ENCODE assay signal across 8 mouse cellular contexts in genomic region chr12:26533641-26534151, GRCm38 (mm10).
DNase-seq lines count a peak whose midpoint lies in the region; ATAC-seq and TF ChIP-seq lines count a peak whose summit lies in the region.
"Had no signal": no experiment of that assay in that cellular context is flagged by ENCODE, and none has a peak within 500 bp of the region (broad histone marks: within the 10 kb centered on the region; RNA-seq: fewer than 3 reads in every experiment).

No protein-coding gene starts in this region.

- WGBS in embryonic facial prominence, embryonic 12.5 days: 27% methylated on average over 9 of the region's 9 CpGs
- WGBS in hindbrain, embryonic 14.5 days: 11% methylated on average over 9 of the region's 9 CpGs
- WGBS in midbrain, postnatal 0 days: 34% methylated on average over 9 of the region's 9 CpGs

- H3K27me3 ChIP-seq in embryonic facial prominence, embryonic 12.5 days: no peaks in the 10 kb centered on the region
- H3K27me3 ChIP-seq in hindbrain, embryonic 14.5 days (ENCODE audit: control insufficient read depth, insufficient read depth, low read length): no peaks in the 10 kb centered on the region
- no peaks in the 10 kb centered on the region for H3K27me3 ChIP-seq in midbrain, postnatal 0 days (ENCODE audit: insufficient read depth, low read length)

- H3K9ac ChIP-seq in embryonic facial prominence, embryonic 12.5 days: no peak overlapping the region; the same call in 1 of the 2 replicates
- H3K9ac ChIP-seq in hindbrain, embryonic 14.5 days: peak overlapping the region; percentile 51
- H3K9ac ChIP-seq in midbrain, postnatal 0 days (replicated peaks; ENCODE audit: low read length, poor library complexity, severe bottlenecking): no peak overlapping the region

- intact Hi-C loops in heart, postnatal 10 days (cut with DNase I): loop anchor here (1.0 to 10.0 kb wide), 3 partner anchors 811 to 1899 kb away; partner anchors contain the start of gene Sox11

- H3K4me3 ChIP-seq in embryonic facial prominence, embryonic 12.5 days: no peak overlapping the region
- H3K4me3 ChIP-seq in hindbrain, embryonic 14.5 days (replicated peaks; ENCODE audit: low read length): no peak overlapping the region; the same call in 1 of the 2 replicates
- H3K4me3 ChIP-seq in midbrain, postnatal 0 days (ENCODE audit: low read depth, low read length): no peak overlapping the region
- H3K4me3 ChIP-seq: megakaryocyte, embryonic 14.5 days had no signal

- ATAC-seq in embryonic facial prominence, embryonic 12.5 days (ENCODE audit: insufficient number of reproducible peaks, insufficient read depth, low FRiP score, low TSS enrichment): no peak
- peak; percentile 54 for ATAC-seq in hindbrain, embryonic 14.5 days (ENCODE audit: low FRiP score)
- peak; percentile 53; the same call in 1 of the 2 replicates for ATAC-seq in midbrain, postnatal 0 days (ENCODE audit: low FRiP score)

- no peak for TF ChIP-seq CTCF in midbrain, postnatal 0 days (IDR thresholded peaks at IDR 0.05)

- peak overlapping the region; percentile 67 for H3K27ac ChIP-seq in embryonic facial prominence, embryonic 12.5 days
- peak overlapping the region; percentile 94 for H3K27ac ChIP-seq in hindbrain, embryonic 14.5 days
- H3K27ac ChIP-seq in midbrain, postnatal 0 days (ENCODE audit: low read depth, low read length): peak overlapping the region; percentile 65

- H3K9me3 ChIP-seq in embryonic facial prominence, embryonic 12.5 days: no peaks in the 10 kb centered on the region
- no peaks in the 10 kb centered on the region for H3K9me3 ChIP-seq in hindbrain, embryonic 14.5 days (ENCODE audit: control insufficient read depth, low read length)
- no peaks in the 10 kb centered on the region for H3K9me3 ChIP-seq in midbrain, postnatal 0 days (ENCODE audit: low read length)
- H3K9me3 ChIP-seq: megakaryocyte, embryonic 14.5 days had no signal

- no peaks in the 10 kb centered on the region for H3K36me3 ChIP-seq in embryonic facial prominence, embryonic 12.5 days
- H3K36me3 ChIP-seq in hindbrain, embryonic 14.5 days (replicated peaks; ENCODE audit: control insufficient read depth, insufficient read depth): no peaks in the 10 kb centered on the region
- H3K36me3 ChIP-seq in midbrain, postnatal 0 days (ENCODE audit: insufficient read depth, low read length): no peaks in the 10 kb centered on the region

- peak; percentile 82 for DNase-seq in embryo, embryonic 11 days
- DNase-seq in hindbrain, embryonic 14.5 days (ENCODE audit: low spot score): peak; percentile 68
- peak; percentile 27 for DNase-seq in midbrain, postnatal 0 days (ENCODE audit: low spot score)
- no peak for DNase-seq in heart, postnatal 10 days
- no peak for DNase-seq in urinary bladder, postnatal 4 days (ENCODE audit: low spot score in 2 of 2)
- DNase-seq in adrenal gland, postnatal 25 days: no peak

- peak overlapping the region; percentile 29; the same call in 1 of the 2 replicates for H3K4me2 ChIP-seq in embryonic facial prominence, embryonic 12.5 days (replicated peaks)
- peak overlapping the region; percentile 46 for H3K4me2 ChIP-seq in hindbrain, embryonic 14.5 days (replicated peaks)
- H3K4me2 ChIP-seq in midbrain, postnatal 0 days (ENCODE audit: low read depth, low read length, poor library complexity, severe bottlenecking): peak overlapping the region; percentile 20; the same call in 1 of the 2 replicates

- peaks cover 24% of the 10 kb centered on the region; the same call in 1 of the 2 replicates for H3K4me1 ChIP-seq in embryonic facial prominence, embryonic 12.5 days
- peaks cover 21% of the 10 kb centered on the region for H3K4me1 ChIP-seq in hindbrain, embryonic 14.5 days (replicated peaks; ENCODE audit: control insufficient read depth, insufficient read depth, low read length)
- H3K4me1 ChIP-seq in midbrain, postnatal 0 days (ENCODE audit: insufficient read depth, low read length): peaks cover 9% of the 10 kb centered on the region; the same call in 1 of the 2 replicates
- H3K4me1 ChIP-seq: megakaryocyte, embryonic 14.5 days had no signal

Comparison
In these comparisons a context has a peak if more than half of its experiments do, and no peak if none do; other contexts are left out.
1. DNase-seq: peak in embryo, embryonic 11 days (single experiment), hindbrain, embryonic 14.5 days (single experiment) and midbrain, postnatal 0 days (single experiment); none in heart, postnatal 10 days (0 of 2), urinary bladder, postnatal 4 days (0 of 2) and adrenal gland, postnatal 25 days (single experiment).
2. Peak in every context shown above with its lines, with median percentiles within 50 percentile points of each other: H3K27ac ChIP-seq and H3K4me2 ChIP-seq.